Mouse (Mus musculus) WW6 (cell line): Measurements from ENCODE around the gene Fut9.

Source experiments
- DNase-seq: peaks from one replicate; pipeline ENCODE4 v3.0.0-alpha.2; 2013; ENCODE audit warnings: low read depth, low spot score

Fut9 gene

DNA sequence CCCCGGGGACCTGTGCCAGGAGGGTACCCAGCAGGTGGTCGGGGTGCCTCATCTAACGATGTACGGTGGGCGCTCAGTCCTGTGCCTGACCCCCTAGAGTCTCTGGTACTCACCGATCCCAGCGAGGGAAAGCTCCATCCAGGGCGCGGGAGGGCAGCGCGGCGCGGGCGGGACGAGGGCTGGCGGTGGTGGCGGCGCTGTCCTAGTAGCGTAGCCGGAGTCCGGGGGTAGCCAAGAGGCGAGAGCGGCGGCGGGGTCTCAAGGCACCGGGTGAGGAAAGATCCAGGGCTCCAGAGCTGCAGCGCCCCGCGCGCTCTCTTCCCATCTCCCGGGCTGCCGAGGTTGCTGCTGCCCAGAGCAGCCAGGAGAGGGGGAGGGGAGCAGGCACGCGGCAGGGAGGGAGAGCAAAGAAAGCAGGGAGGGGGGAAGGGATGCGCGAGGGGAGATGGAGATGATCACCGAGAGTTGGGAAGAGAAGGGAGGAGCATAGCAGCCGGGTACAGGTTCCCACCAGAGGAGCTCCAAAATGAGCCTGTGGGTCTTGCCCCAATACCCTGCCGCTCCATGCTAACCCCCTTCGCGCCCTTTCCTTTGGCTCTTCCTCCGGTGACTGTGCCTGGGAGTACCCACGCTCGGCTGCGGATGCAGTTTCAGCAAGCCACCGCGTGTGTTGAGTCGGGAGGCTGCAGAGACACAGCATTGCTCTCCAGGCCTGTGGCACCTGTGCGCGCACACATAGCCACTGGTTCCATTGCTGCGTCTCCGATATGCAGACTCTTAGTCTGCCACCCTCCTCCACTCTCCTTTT is at the start of gene Fut9:
Fut9 (minus strand) TSS at position 769 of the 808 bp plus-strand sequence.
- DNase-seq, result peak; percentile 72

DNA sequence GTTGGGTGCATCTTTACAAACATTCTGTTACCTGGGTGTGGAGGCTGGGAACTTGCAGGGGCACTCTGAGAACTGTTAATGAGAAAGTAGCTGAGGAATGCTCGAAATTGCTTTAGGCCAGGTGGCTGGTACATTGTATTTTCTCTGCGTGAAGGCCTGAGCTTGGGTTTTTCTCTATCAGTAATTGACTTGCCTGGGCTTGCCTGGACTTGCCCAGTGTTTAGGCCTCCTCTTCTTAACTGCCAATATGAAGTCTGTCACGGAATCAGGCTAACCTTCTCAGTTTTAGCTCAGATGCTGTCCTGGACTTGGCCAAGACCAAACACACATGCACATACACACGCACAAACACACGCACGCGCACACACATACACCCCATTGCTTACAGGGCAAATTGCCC is 15.7 kb upstream of the Fut9 start:
- DNase-seq, result no peak

DNA sequence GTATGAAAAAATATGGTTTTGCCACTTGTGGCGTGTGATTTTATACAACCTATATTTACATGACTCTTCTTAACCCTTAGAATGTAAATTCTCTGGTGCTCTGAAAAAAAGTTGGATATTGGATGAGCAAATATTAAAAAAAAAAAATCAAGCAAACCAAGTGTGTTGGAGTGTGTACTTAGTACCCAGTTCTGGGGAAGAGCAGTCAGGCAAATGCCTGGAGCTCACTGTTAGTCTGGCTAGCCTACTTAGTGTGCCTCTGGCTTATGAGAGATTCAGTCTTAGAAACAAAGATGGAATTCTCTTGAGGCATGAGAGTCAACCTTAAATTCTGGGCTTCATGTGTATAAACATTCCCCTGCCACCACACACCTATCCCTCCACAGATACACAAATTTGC is 13.3 kb upstream of the Fut9 start:
- DNase-seq, result no peak

DNA sequence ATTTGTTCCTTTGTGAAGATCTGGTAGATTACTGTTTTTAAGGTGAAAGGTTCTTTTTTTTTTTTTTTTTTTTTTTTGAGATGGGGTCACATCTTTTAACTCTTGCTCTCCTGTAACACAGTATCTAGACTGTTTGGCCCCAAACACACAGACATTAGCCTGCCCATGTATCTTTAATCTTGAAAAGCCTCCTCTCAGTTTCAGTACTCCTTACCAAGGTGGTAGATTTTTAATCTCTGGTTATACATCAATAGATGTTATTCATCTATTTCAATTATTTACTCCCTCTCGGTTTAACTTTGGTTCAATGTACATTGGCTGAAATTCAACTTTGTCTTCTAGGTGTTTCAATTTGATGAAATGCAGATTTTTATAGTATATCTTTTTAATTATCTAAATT is 10.0 kb upstream of the Fut9 start:
- DNase-seq, result no peak

DNA sequence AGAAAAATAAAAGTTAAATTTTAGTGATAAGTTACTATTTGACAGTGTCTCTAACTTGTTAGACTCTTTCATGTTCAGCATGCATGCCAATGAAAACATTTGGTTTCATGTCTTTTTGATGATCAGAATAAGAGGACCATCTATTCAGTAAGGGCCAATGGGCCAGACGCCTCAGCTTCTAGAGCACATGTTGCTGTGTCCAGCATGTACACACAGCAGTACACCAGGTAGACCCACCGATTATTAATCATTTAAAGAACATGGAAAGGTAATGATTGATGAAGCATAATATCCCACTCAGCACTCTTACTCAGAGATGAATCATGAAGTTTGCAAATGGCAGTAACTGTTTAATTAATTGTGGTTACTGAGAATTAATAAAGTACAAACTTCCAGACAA is 1.7 kb upstream of the Fut9 start:
- no peak for DNase-seq

DNA sequence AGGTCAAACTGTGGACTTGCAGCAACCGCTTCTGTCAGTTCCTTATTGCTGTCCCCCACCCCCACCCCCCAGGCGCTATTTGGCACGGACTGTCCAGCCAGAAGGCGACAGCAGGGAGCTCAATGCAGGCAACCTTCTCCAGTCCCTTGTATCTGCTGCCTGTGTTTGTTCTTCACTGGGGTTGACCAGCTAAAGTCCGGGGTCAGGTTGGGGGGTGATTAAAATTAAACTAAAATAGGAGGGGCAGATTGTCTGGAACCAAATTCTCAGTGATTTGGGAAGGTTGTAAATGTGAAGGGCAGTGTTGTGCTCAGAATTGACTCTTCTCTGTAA is 206 bp upstream of the Fut9 start:
- no peak for DNase-seq

DNA sequence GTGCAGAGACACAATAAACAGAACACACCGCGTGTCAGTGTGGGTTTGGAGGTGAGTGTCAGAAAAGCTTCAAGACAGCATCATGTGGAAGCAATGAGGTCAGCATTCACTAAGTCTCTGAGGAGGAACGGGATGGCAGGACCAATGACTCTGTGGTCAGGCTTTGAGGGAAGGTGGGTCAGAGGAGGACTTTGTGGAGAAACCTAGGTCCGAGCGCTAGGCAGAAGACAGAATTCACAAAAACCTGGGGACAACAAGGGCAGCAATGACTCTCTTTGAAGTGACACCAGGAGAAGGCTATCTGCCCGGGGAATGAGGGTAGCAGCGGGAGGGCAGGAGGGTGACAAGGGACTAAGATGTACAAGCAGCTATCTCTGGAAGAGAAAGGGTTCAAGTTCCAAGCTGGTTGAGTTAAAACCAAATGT is 981 bp downstream of the Fut9 start:
- DNase-seq, result no peak

DNA sequence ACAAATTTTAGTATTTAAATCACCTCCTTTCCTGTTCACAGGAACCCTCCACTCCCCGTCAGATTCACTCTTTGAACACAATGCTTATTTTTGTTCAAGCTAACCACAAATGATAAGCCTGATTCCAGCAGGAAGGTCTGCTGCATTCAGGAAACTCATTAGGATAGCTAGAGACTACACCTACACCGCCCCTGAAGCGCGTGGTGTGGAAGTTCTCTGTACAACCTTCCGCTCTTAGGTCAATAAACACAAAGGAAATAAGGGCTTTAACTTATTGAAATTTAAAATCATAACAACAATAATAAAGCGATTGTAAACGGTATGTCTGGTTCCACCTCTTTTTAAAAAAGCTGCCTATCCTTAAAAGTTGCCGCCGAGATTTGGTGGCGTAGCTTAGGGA is 1.6 kb downstream of the Fut9 start:
- DNase-seq, result no peak

DNA sequence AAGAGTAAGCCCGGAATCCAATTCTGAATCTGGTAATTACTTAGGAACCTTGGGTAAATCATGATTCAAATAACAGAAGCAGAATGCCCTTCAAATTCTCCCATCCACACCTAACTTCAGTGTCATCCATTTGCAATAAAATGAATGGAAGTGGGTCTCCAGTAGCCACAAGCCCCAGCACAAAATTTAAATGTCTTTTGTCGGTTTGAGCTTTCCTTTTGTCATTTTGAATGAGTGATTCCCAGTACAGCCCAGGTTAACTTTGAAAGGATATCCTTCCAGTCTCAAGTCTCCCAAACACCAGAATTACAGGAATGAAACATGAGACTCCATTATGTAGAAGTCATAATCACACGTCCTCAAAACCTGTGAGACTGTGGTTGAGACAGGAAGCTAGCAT is 3.9 kb downstream of the Fut9 start:
- DNase-seq, result peak; percentile 49

DNA sequence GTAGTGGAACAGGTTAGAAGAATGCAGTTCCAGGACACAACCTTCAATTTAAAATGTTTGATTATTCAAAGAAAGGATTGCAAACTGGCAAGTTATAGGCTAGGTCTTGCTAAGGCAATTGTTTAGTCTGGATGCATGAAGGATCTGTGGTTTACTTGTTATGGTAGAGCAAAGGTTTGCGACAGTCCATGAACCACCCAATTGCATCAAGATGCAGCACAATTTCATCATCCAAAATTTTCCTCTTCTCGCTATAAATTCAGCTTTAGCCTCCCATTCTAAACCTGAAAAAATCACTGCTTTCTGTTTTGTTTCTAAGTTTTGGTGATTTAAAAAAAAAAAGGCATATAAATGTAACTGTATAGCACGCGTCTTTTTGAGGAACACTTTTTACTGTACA is 14.8 kb downstream of the Fut9 start:
- DNase-seq, result no peak

DNA sequence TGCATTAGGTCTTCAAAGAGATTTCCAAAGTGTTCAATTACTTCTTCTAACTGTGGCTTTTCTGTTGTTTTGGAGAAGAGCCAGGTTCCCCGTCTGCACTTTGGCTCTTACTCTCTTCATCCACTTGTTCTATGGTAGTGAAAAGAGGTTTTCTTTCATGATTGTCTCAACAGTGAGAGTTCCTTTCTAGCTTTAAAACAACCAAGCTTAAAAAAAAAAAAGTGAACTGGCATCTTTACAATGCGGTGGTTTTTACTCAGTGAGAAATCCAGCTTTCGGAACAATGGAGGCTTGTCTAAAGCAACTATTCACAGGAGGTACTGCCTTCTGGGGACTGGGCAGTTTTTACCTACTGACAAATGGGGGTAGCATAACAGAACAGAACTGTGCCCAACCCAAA is 31.4 kb downstream of the Fut9 start:
- DNase-seq, result no peak

DNA sequence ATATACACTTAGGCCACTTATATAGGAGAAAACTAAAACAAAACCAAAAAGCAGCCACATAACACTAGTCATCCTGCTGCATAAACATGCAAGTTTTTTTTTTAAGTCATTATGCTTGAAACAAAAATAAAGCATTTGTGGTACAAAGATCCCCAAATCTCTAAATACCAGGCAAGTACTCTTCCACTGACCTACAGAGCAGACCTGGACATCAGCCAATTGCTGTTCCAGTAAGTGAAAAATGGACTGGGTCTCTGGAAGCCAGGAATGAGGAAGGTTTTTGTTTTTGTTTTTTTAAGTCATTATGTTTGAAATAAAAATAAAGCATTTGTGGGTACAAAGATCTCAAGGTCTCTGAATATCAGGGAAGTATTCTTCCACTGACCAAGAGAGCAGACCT is 37.0 kb downstream of the Fut9 start:
- DNase-seq, result no peak

DNA sequence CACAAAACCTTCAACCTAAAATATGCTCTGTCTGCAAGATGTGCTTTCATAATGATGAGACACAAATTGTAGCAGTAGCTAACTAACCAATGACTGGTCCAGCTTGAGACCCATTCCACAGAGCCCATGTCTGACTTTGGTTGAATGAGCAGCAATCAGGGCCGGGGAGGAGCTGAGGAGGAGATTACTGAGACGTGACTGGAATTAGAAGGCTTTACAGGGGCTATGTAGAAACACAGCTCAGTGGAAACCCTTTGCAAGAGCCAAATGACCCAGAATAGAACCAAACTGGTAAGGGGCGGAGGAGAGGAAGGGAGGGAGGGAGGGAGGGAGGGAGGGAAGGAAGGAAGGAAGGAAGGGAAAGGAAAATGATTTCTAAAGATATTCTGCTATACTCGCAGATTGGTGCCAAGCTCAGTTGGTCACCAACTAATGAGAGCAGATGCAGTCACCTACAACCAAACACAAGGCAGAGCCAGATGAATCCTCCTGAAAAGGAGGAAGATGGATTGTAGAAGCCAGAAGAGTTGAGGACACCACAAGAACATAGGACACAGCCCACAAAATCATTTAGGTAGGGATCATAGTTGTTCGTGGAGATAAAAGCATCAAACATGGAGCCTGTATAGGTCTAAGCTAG is 42.0 kb downstream of the Fut9 start:
- no peak for DNase-seq

DNA sequence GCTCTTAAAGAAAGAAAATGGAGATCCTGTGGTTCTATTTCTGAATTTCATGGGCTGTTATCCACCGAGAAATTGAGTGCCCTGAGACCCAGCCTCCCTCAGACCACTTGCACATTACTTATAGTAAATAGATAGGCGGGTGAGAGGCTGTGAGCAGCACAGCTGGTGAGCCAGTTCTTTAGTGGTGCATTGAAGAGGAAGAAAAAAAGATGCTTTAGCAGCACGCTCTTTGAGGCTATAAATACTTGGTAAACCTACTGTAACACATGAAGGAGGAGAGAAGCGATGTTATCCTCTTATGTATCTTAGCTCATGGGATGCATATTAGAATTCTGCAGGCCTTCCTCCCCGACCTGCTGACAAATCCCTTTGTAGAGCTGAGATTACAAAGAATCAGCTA is 58.5 kb downstream of the Fut9 start:
- no peak for DNase-seq

DNA sequence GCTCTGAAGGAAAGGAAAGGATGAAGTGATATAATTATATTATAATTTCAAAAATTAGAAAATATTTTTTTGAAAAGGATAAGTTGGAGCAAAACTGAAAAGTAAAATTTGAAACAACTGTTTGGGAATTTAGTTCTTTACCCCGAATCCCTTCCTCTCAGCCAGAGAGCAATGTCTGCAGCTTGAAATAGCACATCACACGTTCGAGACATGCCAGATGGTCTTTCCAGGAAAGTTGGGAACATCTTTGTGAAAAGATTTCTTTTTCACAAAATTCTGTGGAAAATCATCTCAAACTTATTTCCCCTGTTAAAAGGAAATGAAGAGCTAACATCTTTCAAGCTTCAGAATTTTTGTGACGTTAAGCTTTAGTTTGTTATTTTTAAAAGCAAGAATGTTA is 61.3 kb downstream of the Fut9 start:
- no peak for DNase-seq

DNA sequence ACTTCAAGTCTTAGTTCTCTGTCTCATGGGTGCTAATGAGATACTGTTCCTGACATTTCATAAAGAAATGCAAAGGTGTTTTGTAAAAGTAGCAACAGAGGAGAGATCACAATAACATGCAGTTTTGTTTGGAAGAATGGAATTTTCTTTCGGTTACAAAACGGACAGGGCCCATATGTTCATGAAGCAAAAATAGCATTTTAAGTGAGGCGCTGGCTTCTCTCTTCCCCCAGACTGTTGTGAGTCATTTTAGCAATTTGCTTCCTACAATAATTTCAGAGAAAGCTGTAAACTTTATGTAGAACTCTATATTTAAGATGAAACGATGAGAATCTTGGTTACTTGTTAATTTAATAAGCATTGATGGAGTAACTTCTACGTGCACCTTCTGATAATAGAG is 78.5 kb downstream of the Fut9 start:
- DNase-seq, result no peak

DNA sequence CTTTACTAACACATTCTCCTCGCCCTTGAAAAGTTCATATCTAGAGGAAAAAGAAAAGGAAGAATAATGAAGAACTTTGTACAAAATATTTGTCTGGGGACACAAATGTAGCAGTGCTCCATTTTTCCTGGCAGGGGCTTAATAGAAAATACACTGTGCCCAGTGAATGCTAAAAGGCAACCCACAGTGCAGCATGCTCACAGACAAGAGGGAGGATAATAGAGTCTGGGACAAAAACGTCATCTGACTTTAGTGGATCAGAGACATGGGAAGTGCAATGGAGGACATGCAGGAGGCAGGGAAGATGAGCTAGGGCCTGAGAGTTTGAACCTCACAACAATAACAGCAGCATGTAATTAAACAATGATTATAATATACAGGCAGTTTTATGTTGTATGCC is 86.1 kb downstream of the Fut9 start:
- no peak for DNase-seq

DNA sequence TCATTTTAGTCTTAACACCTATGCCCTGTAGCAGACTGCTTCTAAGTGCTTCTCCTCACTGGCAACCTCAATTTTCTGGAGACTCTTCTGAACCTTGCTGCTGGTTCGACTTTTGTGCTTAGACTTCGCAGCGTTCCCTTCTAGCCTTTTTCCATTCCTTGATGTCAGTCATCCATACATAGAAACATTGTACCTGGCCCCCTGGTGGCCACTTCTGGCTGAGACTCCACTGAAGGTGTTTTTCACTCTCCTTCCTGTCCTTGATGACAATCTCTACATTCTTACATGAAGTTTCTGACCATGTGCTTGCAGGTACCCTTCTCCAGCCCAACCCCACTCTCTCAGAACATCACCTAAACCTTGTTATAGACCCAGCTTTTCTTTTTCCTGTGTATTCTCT is 115.1 kb downstream of the Fut9 start:
- DNase-seq, result no peak

DNA sequence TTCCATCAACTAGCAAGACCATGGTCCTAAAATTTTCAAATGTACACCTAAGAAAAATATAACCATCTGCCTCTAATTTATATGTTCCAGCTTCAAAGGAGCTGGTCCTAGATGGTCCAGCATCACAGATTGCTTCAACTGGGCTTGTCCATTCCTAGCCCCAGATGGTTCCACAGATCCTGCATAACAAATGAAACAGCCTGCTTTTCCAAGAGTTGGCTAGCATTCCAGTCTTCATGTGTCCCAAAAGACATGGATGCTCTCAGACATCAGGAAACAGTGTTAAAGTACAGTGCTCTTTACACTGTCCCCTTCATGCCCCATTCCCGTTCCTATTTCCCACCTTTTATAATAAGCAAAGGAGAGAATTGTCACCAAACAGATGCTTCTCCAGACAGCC is 135.8 kb downstream of the Fut9 start:
- no peak for DNase-seq

DNA sequence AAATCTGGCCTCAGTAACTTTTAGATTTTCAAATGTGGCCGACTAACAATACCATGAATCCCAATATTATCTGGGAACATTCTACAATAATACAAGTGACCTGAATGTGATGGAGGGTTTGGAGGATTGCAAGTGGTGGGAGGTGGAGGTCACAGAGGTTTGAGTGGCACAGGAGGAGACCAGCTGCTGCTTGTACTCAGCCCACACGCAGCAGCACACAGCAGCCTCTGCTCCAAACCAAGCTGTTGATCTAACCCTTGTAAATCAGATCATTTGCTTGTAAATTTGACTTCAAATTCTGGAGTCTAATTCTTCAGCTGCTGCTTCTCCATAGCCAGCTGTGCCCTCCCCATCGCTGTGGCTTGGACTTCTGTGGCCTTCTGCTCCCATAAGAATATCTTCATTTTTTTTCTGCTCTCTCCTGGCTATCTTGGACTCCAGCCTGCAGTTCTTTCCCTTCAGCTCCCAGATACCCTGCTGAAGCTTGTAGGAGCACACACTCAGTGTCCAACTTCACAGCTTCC is 138.8 kb downstream of the Fut9 start:
- DNase-seq, result no peak

DNA sequence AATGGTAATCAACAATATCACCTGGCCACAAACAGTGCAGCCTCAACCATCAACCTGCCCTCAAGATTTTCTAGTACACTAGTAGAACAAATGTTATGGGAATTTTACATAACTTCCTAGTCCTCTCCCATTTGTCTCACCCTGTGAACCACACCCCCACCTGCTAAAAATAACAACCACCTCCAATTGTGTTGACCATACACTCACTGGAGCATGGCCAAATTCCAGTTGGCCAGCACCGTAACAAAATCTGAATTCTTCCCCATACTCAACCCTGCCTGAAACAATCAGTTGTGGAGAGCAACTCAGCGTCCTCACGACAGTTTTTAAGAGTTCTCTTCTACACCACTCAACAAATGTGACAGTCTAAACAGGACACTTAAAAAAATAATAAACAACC is 141.3 kb downstream of the Fut9 start:
- DNase-seq, result no peak

DNA sequence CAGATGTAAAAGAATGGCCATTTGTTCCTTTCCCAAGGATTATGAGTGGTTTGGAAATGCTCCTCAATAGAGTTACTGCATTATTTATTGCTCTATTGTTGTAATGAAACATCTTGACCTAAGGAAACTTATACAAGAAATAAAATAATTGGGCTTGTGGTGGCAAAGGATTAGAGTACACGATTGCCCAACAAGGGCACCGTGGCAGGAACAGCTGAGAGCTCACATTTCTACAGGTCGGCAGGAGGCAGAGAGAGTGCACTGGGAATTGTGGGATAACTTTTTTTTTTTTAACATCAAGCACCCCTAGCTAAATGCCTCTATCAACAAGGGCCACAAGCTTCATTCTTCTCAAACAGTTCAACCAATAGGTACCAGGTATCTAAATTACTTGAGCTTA is 148.1 kb downstream of the Fut9 start:
- no peak for DNase-seq

DNA sequence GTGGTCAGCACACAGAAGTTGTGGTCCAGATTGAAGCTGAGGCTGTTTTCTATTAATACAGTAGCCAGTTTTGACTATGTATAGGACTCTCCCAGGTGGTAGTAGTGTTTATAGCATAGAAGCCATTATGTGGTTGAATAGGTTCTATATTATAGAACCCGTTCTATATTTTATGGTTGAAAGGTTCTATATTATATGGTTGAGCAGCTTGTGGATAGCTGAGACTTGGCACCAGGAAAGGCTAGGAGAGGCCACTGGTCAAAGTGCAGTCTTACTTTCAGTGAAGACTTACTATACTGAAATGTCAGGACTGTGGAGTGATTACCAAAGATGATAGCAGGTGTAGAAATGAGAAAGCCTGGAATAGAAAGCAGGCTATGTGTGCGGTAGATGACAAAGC is 151.9 kb downstream of the Fut9 start:
- no peak for DNase-seq
